Mouse (Mus musculus) ES-Bruce4 (cell line): Measurements from ENCODE around the gene Ptprr.

Source experiments
- CTCF ChIP-seq: IDR thresholded peaks from one replicate; pipeline ENCODE4 v1.8.1; 2011; ENCODE audit warnings: low read depth, low read length
- POLR2A ChIP-seq: IDR thresholded peaks from one replicate; pipeline ENCODE4 v1.8.1; 2011; ENCODE audit warnings: low read length; ENCODE audit not compliant: insufficient read depth

- TF ChIP-seq CTCF: no peak
- TF ChIP-seq POLR2A: no peak
Observed at GRCm38 (mm10) chr10:116208727-116209115, 190.7 kb downstream of the Ptprr start.
